Mouse (Mus musculus): Measurements from ENCODE around the gene Ttll12.

Ttll12 gene

GRCm38 (mm10) chr15:83547144-83547543 lies 47.8 kb downstream of the Ttll12 start:
- H3K36me3 ChIP-seq (ENCODE audit: insufficient read depth, low read length) = peaks cover 75% of the 10 kb centered on the region
- H3K27me3 ChIP-seq (ENCODE audit: insufficient read depth, low read length) = no peaks in the 10 kb centered on the region
- H3K4me3 ChIP-seq (replicated peaks; ENCODE audit: low read length) = no peak overlapping the region
- no peaks in the 10 kb centered on the region for H3K9me3 ChIP-seq (ENCODE audit: low read length)
- H3K4me1 ChIP-seq (replicated peaks; ENCODE audit: low read depth, low read length) = peaks cover 33% of the 10 kb centered on the region
- TF ChIP-seq POU5F1 (IDR thresholded peaks at IDR 0.05; ENCODE audit: borderline replicate concordance, low read length) (no peak), CTCF (conservative IDR thresholded peaks at IDR 0.05; ENCODE audit: low read length) (no peak), NANOG (IDR thresholded peaks at IDR 0.05; ENCODE audit: borderline replicate concordance, low read length) (no peak)

DNA sequence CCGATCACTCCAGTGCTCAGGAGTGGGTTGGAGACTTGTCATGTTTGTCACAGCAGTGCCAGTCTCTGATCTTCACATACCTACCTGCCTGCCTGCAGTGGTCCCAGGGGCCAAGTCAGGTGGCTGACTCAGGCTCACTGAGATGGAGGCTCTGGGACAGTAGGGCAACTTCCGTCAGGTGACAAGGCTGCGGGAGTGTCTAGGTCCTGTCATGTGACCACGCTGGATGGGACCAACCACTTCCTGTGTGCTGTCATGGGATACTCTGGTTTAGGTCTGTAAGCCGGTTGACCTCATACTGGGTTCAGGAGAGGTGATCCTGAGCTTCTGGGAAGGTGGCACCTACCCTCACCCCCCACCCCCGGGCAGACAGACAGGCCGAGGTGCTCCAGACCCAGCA lies 48.9 kb downstream of the Ttll12 start:
- Histone ChIP-seq H3K4me1 (replicated peaks; ENCODE audit: low read depth, low read length) (peaks cover 38% of the 10 kb centered on the region), H3K4me3 (replicated peaks; ENCODE audit: low read length) (0 out of 2 replicates have a peak overlapping the region, but pooled peaks have one; percentile 10), H3K36me3 (ENCODE audit: insufficient read depth, low read length) (peaks cover 66% of the 10 kb centered on the region), H3K27me3 (ENCODE audit: insufficient read depth, low read length) (no peaks in the 10 kb centered on the region), H3K9me3 (ENCODE audit: low read length) (no peaks in the 10 kb centered on the region)
- TF ChIP-seq NANOG (IDR thresholded peaks at IDR 0.05; ENCODE audit: borderline replicate concordance, low read length) = no peak
- no peak for TF ChIP-seq POU5F1 (IDR thresholded peaks at IDR 0.05; ENCODE audit: borderline replicate concordance, low read length)
- TF ChIP-seq CTCF (conservative IDR thresholded peaks at IDR 0.05; ENCODE audit: low read length) = no peak

DNA sequence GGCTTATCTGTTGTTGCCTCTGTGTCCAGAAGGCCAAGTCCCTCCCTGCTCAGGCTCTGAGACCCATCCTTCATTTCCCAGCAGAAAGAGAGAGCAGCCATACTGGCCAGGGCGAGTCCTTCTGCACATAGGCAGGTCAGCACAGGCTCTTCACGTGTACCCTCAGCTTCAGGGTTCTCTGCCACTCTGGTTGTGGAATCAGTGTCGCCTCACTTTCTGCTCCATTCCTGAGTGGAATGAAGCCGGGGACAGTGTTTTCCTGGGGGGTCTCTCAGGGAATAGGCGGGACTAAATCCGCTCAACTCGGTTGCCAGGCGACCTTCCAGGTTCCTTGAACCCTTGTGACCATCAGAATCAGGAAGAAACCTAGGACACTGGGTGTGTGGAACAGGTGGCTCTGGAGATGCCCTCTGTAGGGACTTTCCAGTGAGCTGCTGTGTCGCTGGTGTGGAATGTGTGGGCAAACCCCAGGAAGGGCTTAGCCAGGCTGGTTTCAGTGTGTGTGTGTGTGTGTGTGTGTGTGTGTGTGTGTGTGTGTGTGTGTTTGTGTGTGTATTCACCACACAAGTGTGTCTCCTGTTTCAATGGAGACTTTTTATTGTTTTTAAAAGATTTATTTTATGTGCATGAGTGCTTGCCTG lies 53.2 kb downstream of the Ttll12 start:
- H3K4me3 ChIP-seq (replicated peaks; ENCODE audit: low read length) = no peak overlapping the region
- H3K4me1 ChIP-seq (replicated peaks; ENCODE audit: low read depth, low read length) = peaks cover 51% of the 10 kb centered on the region
- no peaks in the 10 kb centered on the region for H3K27me3 ChIP-seq (ENCODE audit: insufficient read depth, low read length)
- H3K9me3 ChIP-seq (ENCODE audit: low read length) = no peaks in the 10 kb centered on the region
- peaks cover 23% of the 10 kb centered on the region for H3K36me3 ChIP-seq (ENCODE audit: insufficient read depth, low read length)
- TF ChIP-seq CTCF (conservative IDR thresholded peaks at IDR 0.05; ENCODE audit: low read length) = no peak
- TF ChIP-seq POU5F1 (IDR thresholded peaks at IDR 0.05; ENCODE audit: borderline replicate concordance, low read length) = no peak
- no peak for TF ChIP-seq NANOG (IDR thresholded peaks at IDR 0.05; ENCODE audit: borderline replicate concordance, low read length)

GRCm38 (mm10) chr15:83539905-83540304 lies 55.1 kb downstream of the Ttll12 start:
- TF ChIP-seq CTCF (conservative IDR thresholded peaks at IDR 0.05; ENCODE audit: low read length) (no peak), POU5F1 (IDR thresholded peaks at IDR 0.05; ENCODE audit: borderline replicate concordance, low read length) (no peak), NANOG (IDR thresholded peaks at IDR 0.05; ENCODE audit: borderline replicate concordance, low read length) (no peak)
- Histone ChIP-seq H3K4me3 (replicated peaks; ENCODE audit: low read length) (no peak overlapping the region), H3K4me1 (replicated peaks; ENCODE audit: low read depth, low read length) (peaks cover 51% of the 10 kb centered on the region), H3K27me3 (ENCODE audit: insufficient read depth, low read length) (no peaks in the 10 kb centered on the region), H3K9me3 (ENCODE audit: low read length) (no peaks in the 10 kb centered on the region), H3K36me3 (ENCODE audit: insufficient read depth, low read length) (peaks cover 5% of the 10 kb centered on the region)

DNA sequence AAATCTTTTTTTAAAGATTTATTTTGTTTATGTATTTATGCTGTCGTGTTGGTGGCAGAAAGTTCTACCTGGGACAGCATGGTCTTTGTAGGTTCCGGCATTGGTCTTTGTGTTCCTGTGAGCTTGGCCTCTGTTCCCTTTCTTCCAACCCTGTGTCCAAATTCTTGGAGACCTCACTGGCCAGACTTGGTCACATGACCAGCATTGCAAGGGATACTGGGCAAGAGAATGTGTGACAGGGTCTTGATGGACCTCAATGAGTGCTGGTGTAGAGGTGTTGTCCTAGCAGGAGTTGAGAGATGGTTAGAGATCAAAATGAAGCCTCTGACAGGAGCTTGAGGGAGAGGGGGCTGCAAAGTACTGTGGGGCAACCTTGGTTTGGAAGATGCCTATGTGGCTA lies 56.1 kb downstream of the Ttll12 start:
- H3K36me3 ChIP-seq (ENCODE audit: insufficient read depth, low read length) = no peaks in the 10 kb centered on the region; the same call in 1 of the 2 replicates
- TF ChIP-seq NANOG (IDR thresholded peaks at IDR 0.05; ENCODE audit: borderline replicate concordance, low read length) (no peak), POU5F1 (IDR thresholded peaks at IDR 0.05; ENCODE audit: borderline replicate concordance, low read length) (no peak), CTCF (conservative IDR thresholded peaks at IDR 0.05; ENCODE audit: low read length) (no peak)
- peaks cover 55% of the 10 kb centered on the region for H3K4me1 ChIP-seq (replicated peaks; ENCODE audit: low read depth, low read length)
- no peaks in the 10 kb centered on the region for H3K27me3 ChIP-seq (ENCODE audit: insufficient read depth, low read length)
- no peaks in the 10 kb centered on the region for H3K9me3 ChIP-seq (ENCODE audit: low read length)
- H3K4me3 ChIP-seq (replicated peaks; ENCODE audit: low read length) = no peak overlapping the region

GRCm38 (mm10) chr15:83535890-83536231 lies 59.1 kb downstream of the Ttll12 start:
- Histone ChIP-seq H3K4me3 (replicated peaks; ENCODE audit: low read length) (peak overlapping the region; percentile 35; the same call in 1 of the 2 replicates), H3K4me1 (replicated peaks; ENCODE audit: low read depth, low read length) (peaks cover 67% of the 10 kb centered on the region), H3K27me3 (ENCODE audit: insufficient read depth, low read length) (no peaks in the 10 kb centered on the region), H3K36me3 (ENCODE audit: insufficient read depth, low read length) (peaks cover 1% of the 10 kb centered on the region; the same call in 1 of the 2 replicates), H3K9me3 (ENCODE audit: low read length) (no peaks in the 10 kb centered on the region)
- no peak for TF ChIP-seq NANOG (IDR thresholded peaks at IDR 0.05; ENCODE audit: borderline replicate concordance, low read length)
- no peak for TF ChIP-seq POU5F1 (IDR thresholded peaks at IDR 0.05; ENCODE audit: borderline replicate concordance, low read length)
- no peak for TF ChIP-seq CTCF (conservative IDR thresholded peaks at IDR 0.05; ENCODE audit: low read length)

DNA sequence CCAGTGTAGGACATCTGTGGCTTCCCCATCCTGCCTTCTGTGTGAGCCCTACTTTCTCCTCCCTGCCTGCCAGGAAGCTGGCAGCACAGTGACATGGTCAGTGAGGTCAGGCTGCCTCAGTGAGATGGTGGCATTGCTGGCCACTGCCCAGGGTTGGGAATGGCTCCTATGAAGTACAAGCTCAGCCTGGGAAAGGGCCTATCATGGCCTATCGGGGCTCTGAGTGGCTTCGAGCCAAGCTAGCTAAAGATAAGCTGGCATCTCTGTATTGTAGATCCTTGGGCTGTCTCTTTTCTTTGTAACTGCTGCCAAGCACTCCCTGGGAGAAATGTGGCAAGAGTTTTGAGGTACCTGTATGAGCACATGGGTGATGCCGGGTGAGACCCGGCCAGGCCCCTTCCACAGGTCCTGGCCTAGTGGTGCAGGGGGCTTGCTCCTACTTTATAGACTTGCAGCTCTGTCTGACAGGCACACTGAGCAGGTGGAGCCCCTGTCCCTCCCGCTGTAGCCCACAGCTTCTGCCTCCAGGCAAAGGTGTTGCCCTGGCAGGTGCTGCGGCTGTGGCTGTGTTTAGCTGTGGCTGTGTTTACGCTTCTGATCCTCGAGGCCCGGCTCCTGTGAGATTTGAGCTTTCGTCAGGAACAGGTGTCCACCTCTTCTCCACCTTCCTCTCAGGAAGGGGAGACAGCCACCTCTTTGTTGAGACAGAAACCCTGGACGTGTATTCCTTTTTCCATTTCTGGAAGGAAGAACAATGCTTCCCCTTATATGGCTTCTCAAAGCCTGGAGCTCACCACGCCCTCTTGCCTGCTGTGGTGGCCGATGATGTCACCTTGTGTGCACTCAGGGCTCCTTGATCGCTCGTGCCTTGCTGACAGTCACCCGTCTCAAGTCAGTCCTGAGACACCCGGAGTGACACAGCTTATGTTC lies 59.7 kb downstream of the Ttll12 start:
- Histone ChIP-seq H3K9me3 (ENCODE audit: low read length) (no peaks in the 10 kb centered on the region), H3K4me1 (replicated peaks; ENCODE audit: low read depth, low read length) (peaks cover 73% of the 10 kb centered on the region), H3K27me3 (ENCODE audit: insufficient read depth, low read length) (no peaks in the 10 kb centered on the region), H3K36me3 (ENCODE audit: insufficient read depth, low read length) (peaks cover 5% of the 10 kb centered on the region; the same call in 1 of the 2 replicates), H3K4me3 (replicated peaks; ENCODE audit: low read length) (peak overlapping the region; percentile 35; the same call in 1 of the 2 replicates)
- no peak for TF ChIP-seq POU5F1 (IDR thresholded peaks at IDR 0.05; ENCODE audit: borderline replicate concordance, low read length)
- TF ChIP-seq NANOG (IDR thresholded peaks at IDR 0.05; ENCODE audit: borderline replicate concordance, low read length) = no peak
- TF ChIP-seq CTCF (conservative IDR thresholded peaks at IDR 0.05; ENCODE audit: low read length) = no peak

DNA sequence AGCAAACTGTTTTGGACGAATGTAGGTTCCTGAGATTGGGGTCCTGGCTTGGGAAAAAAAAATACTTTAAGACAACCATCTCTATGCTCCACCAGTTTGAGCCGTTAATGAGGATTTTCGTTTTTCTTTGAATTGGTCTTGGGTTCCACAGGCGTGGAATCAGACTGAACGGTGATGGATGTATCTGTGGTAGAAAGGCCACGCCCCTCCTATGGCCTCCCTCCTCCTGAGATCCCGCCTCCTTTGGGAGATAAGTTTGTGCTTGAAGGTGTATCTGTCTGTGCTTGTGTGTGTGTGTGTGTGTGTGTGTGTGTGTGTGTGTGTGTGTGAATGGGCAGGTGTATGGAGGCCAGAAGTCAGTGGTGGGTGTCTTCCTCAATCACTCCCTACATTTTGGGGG lies 62.4 kb downstream of the Ttll12 start:
- H3K4me1 ChIP-seq (replicated peaks; ENCODE audit: low read depth, low read length) = peaks cover 79% of the 10 kb centered on the region
- no peak for TF ChIP-seq CTCF (conservative IDR thresholded peaks at IDR 0.05; ENCODE audit: low read length)
- TF ChIP-seq NANOG (IDR thresholded peaks at IDR 0.05; ENCODE audit: borderline replicate concordance, low read length) = no peak
- TF ChIP-seq POU5F1 (IDR thresholded peaks at IDR 0.05; ENCODE audit: borderline replicate concordance, low read length) = no peak
- no peak overlapping the region for H3K4me3 ChIP-seq (replicated peaks; ENCODE audit: low read length)
- peaks cover 5% of the 10 kb centered on the region; the same call in 1 of the 2 replicates for H3K36me3 ChIP-seq (ENCODE audit: insufficient read depth, low read length)
- H3K27me3 ChIP-seq (ENCODE audit: insufficient read depth, low read length) = peaks cover 11% of the 10 kb centered on the region
- H3K9me3 ChIP-seq (ENCODE audit: low read length) = no peaks in the 10 kb centered on the region
